Mouse (Mus musculus): Measurements from ENCODE around the gene Dpagt1. TPM values are rescaled to one million over a fixed set of nuclear protein-coding genes. Genes with fewer than 3 reads are reported as not detected.

Gene Dpagt1
- polyA plus RNA-seq, 1 experiment from 2014 or later, result 43.4 TPM

DNA sequence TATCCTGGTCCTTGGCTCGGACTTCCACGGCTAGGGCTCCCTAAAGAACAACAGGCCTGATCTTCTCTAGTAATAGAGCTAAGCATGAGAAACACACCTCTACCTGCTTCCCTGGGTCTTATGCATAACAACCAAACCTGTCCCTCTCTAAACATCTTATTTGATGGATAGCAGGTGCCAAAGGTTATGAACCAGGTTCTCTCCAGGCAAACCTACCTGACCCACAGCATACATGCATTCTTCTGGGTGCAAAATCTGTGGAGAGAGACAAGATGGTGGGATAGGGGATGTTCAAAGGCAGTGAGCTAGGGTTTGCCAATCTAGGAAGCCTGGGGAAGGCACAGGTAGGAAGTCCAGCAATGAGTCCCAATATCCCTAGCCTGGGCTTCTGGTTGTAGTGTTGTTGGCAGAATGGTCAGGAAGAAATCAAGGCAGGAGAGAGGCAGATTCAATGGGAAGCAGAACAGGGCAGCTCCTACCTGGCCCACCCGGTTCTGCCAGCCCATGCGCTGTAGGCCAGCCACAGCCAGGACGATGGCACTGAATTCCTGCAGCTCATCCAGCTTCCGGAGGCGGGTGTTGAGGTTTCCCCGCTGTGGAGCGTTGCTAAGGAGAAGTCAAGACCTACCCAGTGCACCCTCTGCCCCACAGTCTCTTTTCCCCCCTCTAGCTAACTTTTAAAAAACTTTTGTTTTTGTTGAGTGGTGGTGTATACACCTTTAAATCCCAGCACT lies 11.8 kb downstream of the Dpagt1 start:
- H3K9me3 ChIP-seq (ENCODE audit: low read depth, low read length), result no peaks in the 10 kb centered on the region
- H3K4me3 ChIP-seq (ENCODE audit: low read depth, low read length), result peak overlapping the region; percentile 99
- H3K9ac ChIP-seq, result peak overlapping the region; percentile 18
- TF ChIP-seq CTCF (IDR thresholded peaks at IDR 0.05; ENCODE audit: low read depth), result no peak
- no peaks in the 10 kb centered on the region for H3K27me3 ChIP-seq (ENCODE audit: insufficient read depth, low read length)
- peak overlapping the region; percentile 59 for H3K4me2 ChIP-seq
- H3K36me3 ChIP-seq (ENCODE audit: insufficient read depth), result peaks cover 48% of the 10 kb centered on the region
- H3K27ac ChIP-seq (ENCODE audit: low read depth), result peak overlapping the region; percentile 16; the same call in 1 of the 2 replicates
- DNase-seq, result no peak
- no peak for ATAC-seq (ENCODE audit: insufficient read depth)
- no peaks in the 10 kb centered on the region for H3K4me1 ChIP-seq (ENCODE audit: insufficient read depth)
- 51% methylated on average over 9 of the region's 9 CpGs for WGBS

DNA sequence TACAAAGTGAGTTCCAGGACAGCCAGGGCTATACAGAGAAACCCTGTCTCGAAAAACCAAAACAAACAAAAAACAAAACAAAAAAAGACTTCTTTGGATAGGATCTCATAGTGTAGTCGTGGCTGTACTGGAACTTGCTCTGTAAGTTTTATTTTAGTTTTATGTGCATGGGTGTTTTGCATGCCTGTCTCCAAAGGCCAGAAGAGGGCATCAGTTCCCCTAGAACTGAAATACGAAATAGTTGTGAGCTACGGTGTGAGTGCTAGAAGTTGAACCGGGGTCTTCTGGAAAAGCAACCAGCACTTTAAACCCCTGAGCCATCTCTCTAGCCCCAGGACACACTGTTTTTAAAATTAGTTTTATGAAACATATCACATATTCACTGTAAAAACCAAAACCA lies 12.8 kb downstream of the Dpagt1 start:
- Histone ChIP-seq H3K9ac (no peak overlapping the region), H3K4me1 (ENCODE audit: insufficient read depth) (no peaks in the 10 kb centered on the region), H3K4me3 (ENCODE audit: low read depth, low read length) (no peak overlapping the region), H3K9me3 (ENCODE audit: low read depth, low read length) (no peaks in the 10 kb centered on the region), H3K27ac (ENCODE audit: low read depth) (no peak overlapping the region), H3K27me3 (ENCODE audit: insufficient read depth, low read length) (no peaks in the 10 kb centered on the region), H3K36me3 (ENCODE audit: insufficient read depth) (peaks cover 38% of the 10 kb centered on the region), H3K4me2 (no peak overlapping the region)
- DNase-seq, result peak; percentile 35
- no peak for ATAC-seq (ENCODE audit: insufficient read depth)
- 75% methylated on average over 5 of the region's 5 CpGs for WGBS
- no peak for TF ChIP-seq CTCF (IDR thresholded peaks at IDR 0.05; ENCODE audit: low read depth)

DNA sequence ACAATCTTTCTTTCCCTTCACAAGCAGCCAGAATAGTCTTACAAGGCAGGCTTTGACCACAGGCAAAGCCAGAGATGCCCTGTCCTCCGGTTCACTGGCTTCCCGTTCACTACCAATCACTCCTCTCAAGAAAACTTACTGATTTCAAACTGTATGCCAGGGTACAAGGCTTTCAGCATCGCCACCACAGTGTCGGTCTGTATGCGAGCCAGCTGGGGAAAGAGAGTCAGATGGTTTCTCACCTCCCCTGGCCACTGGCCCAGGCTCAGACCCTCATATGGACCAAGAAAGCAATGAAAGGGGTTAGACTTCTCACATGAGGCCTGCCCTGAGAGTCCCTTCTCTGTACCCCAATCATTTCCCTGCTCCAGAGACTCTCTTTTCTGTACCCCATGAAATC lies 15.7 kb downstream of the Dpagt1 start:
- H3K9ac ChIP-seq, result peak overlapping the region; percentile 39; the same call in 1 of the 2 replicates
- H3K4me3 ChIP-seq (ENCODE audit: low read depth, low read length), result peak overlapping the region; percentile 76
- ATAC-seq (ENCODE audit: insufficient read depth) (no peak), DNase-seq (no peak)
- H3K9me3 ChIP-seq (ENCODE audit: low read depth, low read length), result no peaks in the 10 kb centered on the region
- H3K27me3 ChIP-seq (ENCODE audit: insufficient read depth, low read length), result no peaks in the 10 kb centered on the region
- H3K4me2 ChIP-seq, result no peak overlapping the region; the same call in 1 of the 2 replicates
- H3K27ac ChIP-seq (ENCODE audit: low read depth), result peak overlapping the region; percentile 7; the same call in 1 of the 2 replicates
- no peak for TF ChIP-seq CTCF (IDR thresholded peaks at IDR 0.05; ENCODE audit: low read depth)
- H3K36me3 ChIP-seq (ENCODE audit: insufficient read depth), result peaks cover 36% of the 10 kb centered on the region
- no peaks in the 10 kb centered on the region for H3K4me1 ChIP-seq (ENCODE audit: insufficient read depth)
- whole genome bisulfite sequencing, result 79% methylated on average over 5 of the region's 5 CpGs

DNA sequence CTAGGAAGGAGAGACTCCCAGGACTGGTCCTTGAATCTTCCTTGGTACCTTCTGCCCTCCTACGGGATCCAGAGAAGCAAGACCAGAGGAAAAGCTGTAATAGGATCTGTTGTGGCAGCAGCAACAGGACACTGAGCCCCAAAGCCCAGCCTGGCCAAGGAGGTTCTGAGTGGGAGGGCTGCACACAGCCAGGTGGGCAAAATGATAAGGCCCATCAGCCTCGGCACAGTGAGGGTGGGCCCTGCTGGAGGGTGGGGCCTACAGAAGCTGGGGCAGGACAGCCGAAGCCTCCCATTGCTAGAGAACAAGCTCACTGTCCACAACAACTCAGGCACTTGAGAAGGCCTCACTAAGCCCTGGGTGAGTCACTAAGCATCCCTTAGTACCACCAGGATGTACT lies 16.4 kb downstream of the Dpagt1 start:
- H3K4me3 ChIP-seq (ENCODE audit: low read depth, low read length), result peak overlapping the region; percentile 76; the same call in 1 of the 2 replicates

DNA sequence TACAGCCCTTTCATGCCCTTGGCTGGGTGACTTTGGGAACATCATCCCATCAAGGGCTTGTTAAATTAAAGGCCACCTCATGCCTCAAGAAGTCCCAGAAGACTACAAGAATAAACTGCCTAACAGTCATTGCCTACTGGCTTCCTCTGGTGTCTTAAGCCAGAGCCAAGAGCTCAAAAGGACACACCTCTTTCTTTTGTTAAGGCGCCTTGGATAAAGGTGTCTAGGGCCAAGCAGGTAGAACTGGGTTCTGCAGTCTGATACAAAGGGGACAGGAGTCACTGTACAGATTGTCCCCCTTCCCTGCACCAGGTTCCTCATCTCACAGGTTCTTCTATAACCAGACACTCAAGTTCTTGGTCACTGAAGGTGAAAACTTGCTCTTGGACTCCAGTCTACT lies 16.8 kb downstream of the Dpagt1 start:
- H3K9me3 ChIP-seq (ENCODE audit: low read depth, low read length), result no peaks in the 10 kb centered on the region
- H3K27me3 ChIP-seq (ENCODE audit: insufficient read depth, low read length), result no peaks in the 10 kb centered on the region
- no peaks in the 10 kb centered on the region for H3K4me1 ChIP-seq (ENCODE audit: insufficient read depth)
- no peak for TF ChIP-seq CTCF (IDR thresholded peaks at IDR 0.05; ENCODE audit: low read depth)
- no peak for DNase-seq
- H3K27ac ChIP-seq (ENCODE audit: low read depth), result peak overlapping the region; percentile 98; the same call in 1 of the 2 replicates
- WGBS, result 100% methylated on average over 1 of the region's 1 CpGs
- H3K36me3 ChIP-seq (ENCODE audit: insufficient read depth), result peaks cover 41% of the 10 kb centered on the region
- peak overlapping the region; percentile 82 for H3K4me2 ChIP-seq
- peak overlapping the region; percentile 74; the same call in 1 of the 2 replicates for H3K9ac ChIP-seq
- no peak for ATAC-seq (ENCODE audit: insufficient read depth)
- peak overlapping the region; percentile 76; the same call in 1 of the 2 replicates for H3K4me3 ChIP-seq (ENCODE audit: low read depth, low read length)

More for the DNA sequence above, 16.4 kb downstream of the Dpagt1 start:
- ATAC-seq (ENCODE audit: insufficient read depth) (no peak), DNase-seq (no peak)
- WGBS, result 70% methylated on average over 3 of the region's 3 CpGs
- Histone ChIP-seq H3K27me3 (ENCODE audit: insufficient read depth, low read length) (no peaks in the 10 kb centered on the region), H3K4me1 (ENCODE audit: insufficient read depth) (no peaks in the 10 kb centered on the region), H3K36me3 (ENCODE audit: insufficient read depth) (peaks cover 39% of the 10 kb centered on the region), H3K9ac (peak overlapping the region; percentile 39), H3K9me3 (ENCODE audit: low read depth, low read length) (no peaks in the 10 kb centered on the region), H3K27ac (ENCODE audit: low read depth) (peak overlapping the region; percentile 21; the same call in 1 of the 2 replicates), H3K4me2 (peak overlapping the region; percentile 82)
- TF ChIP-seq CTCF (IDR thresholded peaks at IDR 0.05; ENCODE audit: low read depth), result no peak

DNA sequence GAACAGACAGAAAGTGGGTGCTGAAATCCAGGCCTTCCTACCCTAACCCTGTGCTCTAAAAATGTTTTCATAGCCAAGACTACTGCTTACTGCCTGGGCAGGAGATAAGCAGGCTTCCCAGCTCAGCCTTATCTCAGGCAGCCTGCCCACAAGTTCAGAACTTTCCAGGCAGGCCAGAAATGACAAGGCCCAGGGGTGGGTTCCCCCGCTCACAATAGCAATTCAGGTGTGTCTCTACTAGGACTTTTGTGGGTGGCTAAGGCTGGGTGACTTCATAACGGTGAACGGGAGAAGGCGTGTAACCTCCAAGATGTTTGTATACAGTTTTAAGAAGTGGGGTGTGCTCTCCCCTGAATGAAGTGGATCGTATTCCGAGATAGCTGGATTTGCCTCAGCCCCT lies 17.5 kb downstream of the Dpagt1 start:
- Histone ChIP-seq H3K36me3 (ENCODE audit: insufficient read depth) (peaks cover 43% of the 10 kb centered on the region), H3K4me1 (ENCODE audit: insufficient read depth) (no peaks in the 10 kb centered on the region), H3K27ac (ENCODE audit: low read depth) (peak overlapping the region; percentile 98), H3K4me3 (ENCODE audit: low read depth, low read length) (peak overlapping the region; percentile 76), H3K27me3 (ENCODE audit: insufficient read depth, low read length) (no peaks in the 10 kb centered on the region), H3K4me2 (peak overlapping the region; percentile 82), H3K9ac (peak overlapping the region; percentile 74), H3K9me3 (ENCODE audit: low read depth, low read length) (no peaks in the 10 kb centered on the region)
- ATAC-seq (ENCODE audit: insufficient read depth) (peak; percentile 26), DNase-seq (peak; percentile 27)
- WGBS, result 8% methylated on average over 6 of the region's 6 CpGs
- no peak for TF ChIP-seq CTCF (IDR thresholded peaks at IDR 0.05; ENCODE audit: low read depth)

DNA sequence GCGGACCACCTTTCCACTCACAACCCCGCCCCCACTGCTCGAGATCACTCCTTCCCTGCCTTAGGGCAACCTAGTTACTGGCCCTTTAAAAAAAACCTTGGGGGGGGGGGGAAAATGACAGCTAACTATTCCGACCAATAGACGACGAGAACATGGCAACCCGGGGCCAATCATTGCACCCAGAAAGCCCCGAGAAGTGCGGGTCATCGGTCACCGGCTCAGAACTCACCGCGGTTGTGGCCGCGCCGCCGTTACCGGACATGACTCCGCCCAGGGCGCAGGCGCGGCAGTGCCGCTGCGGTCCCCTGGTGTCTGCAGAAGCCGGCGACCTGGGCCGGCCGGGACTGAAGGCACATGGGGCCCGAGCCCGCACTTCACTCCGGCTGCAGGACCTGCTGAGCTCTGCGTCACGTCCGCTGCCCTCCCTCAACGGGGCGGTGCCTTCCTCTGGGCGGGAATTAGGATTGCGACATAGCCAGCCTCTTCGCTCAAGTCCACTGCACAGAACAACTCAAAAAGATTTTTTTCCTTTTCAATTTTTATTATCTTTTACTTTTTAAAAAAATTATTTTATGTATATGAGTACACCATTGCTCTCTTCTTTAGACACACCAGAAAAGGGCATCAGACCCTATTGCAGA lies 18.1 kb downstream of the Dpagt1 start, which contains the start of gene Hmbs:
Gene Hmbs, minus strand, starts transcription at position 448 of the 641 bp plus-strand sequence.
- DNase-seq (peak; percentile 97), ATAC-seq (ENCODE audit: insufficient read depth) (peak; percentile 95)
- Histone ChIP-seq H3K4me1 (ENCODE audit: insufficient read depth) (no peaks in the 10 kb centered on the region), H3K36me3 (ENCODE audit: insufficient read depth) (peaks cover 45% of the 10 kb centered on the region), H3K27me3 (ENCODE audit: insufficient read depth, low read length) (no peaks in the 10 kb centered on the region), H3K4me3 (ENCODE audit: low read depth, low read length) (peak within 1 kb of the TSS; percentile 76), H3K27ac (ENCODE audit: low read depth) (peak within 1 kb of the TSS; percentile 98), H3K9ac (peak within 1 kb of the TSS; percentile 74), H3K9me3 (ENCODE audit: low read depth, low read length) (no peaks in the 10 kb centered on the region), H3K4me2 (peak within 1 kb of the TSS; percentile 82)
- no peak for TF ChIP-seq CTCF (IDR thresholded peaks at IDR 0.05; ENCODE audit: low read depth)
- WGBS, result under 1% methylated on average over 39 of the region's 39 CpGs
